Mouse (Mus musculus) intestine, embryonic 14.5 days (tissue): Measurements from ENCODE around the gene Olfr48. TPM values are rescaled to one million over a fixed set of nuclear protein-coding genes. Genes with fewer than 3 reads are reported as not detected.

Experiments
- ATAC-seq: fragments of 200-750 bp; cut with Nextera tagmentation; replicated peaks from 2 replicates; pipeline ENCODE4 v1.8.0; 2017; ENCODE audit warnings: low read depth, moderate number of reproducible peaks, moderate TSS enrichment, moderate library complexity; ENCODE audit not compliant: low FRiP score, low TSS enrichment
- DNase-seq: peaks from one replicate; pipeline ENCODE4 v3.0.0-alpha.2; 2018; ENCODE audit warnings: low spot score
- H3K27ac ChIP-seq: fragments of 300-500 bp; sonication (generic); 2 replicates; pipeline ENCODE4 v1.5.1; 2014; ENCODE audit warnings: low read depth, mild to moderate bottlenecking, control low read depth
- H3K27me3 ChIP-seq: fragments of 300-500 bp; sonication (generic); replicated peaks from 2 replicates; pipeline ENCODE4 v1.6.1; 2014; ENCODE audit warnings: low read length, control low read depth; ENCODE audit not compliant: control insufficient read depth, insufficient read depth
- H3K36me3 ChIP-seq: fragments of 300-500 bp; sonication (generic); 2 replicates; pipeline ENCODE4 v1.6.1; 2014; ENCODE audit warnings: low read length, control low read depth; ENCODE audit not compliant: control insufficient read depth, insufficient read depth
- H3K4me1 ChIP-seq: fragments of 300-500 bp; sonication (generic); replicated peaks from 2 replicates; pipeline ENCODE4 v1.6.1; 2014; ENCODE audit warnings: low read length, control low read depth, mixed read lengths; ENCODE audit not compliant: control insufficient read depth, insufficient read depth
- H3K4me2 ChIP-seq: fragments of 300-500 bp; sonication (generic); 2 replicates; pipeline ENCODE4 v1.6.1; 2014; ENCODE audit warnings: low read length
- H3K4me3 ChIP-seq: fragments of 300-500 bp; sonication (generic); 2 replicates; pipeline ENCODE4 v1.5.1; 2014; ENCODE audit warnings: low read depth, low read length, control low read depth, mixed read lengths
- H3K9ac ChIP-seq: fragments of 300-500 bp; sonication (generic); 2 replicates; pipeline ENCODE4 v1.6.1; 2014; ENCODE audit warnings: mild to moderate bottlenecking, low read length
- H3K9me3 ChIP-seq: fragments of 300-500 bp; sonication (generic); 2 replicates; pipeline ENCODE4 v1.6.1; 2016; ENCODE audit warnings: low read length, control low read depth; ENCODE audit not compliant: control insufficient read depth
- WGBS: fragments of 180-500 bp; shearing (Covaris S2); extraction: QIAGEN DNeasy Blood & Tissue Kit; methylation state at CpG from one replicate; pipeline ENCODE4 v1.1.7; 2014; 5-methylcytosine and 5-hydroxymethylcytosine counted together
- polyA plus RNA-seq: library from polyadenylated mRNA; unstranded; fragments of >200 nt; fragmentation: Nextera tagmentation; extraction: Ambion mirVana; gene quantifications from 2 replicates; pipeline ENCODE4 v1.2.1, GENCODE M21; 2014

Olfr48 gene
- polyA plus RNA-seq = not detected in 2 replicates

DNA sequence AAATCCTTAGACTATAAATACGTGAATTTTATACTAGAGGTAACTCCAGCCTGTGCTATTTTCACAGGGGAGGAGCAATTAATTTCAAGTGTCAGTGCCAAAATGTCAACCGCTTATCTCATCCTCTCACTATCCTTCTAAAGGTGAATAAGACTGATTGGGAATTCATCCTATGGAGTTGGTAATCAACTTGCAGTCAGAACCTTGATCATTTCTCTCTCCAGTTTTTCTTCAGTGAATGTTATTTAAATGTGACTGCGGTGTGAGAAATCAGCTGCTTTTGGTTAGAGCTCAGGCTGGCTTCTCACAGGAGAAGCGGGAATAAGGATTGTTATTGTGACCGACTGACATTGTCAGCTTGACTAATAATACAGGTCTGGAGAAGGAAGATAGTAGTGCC is at the start of gene Olfr48:
TSS of gene Olfr48 (minus strand) at position 101 of the 400 bp plus-strand sequence.
- Histone ChIP-seq H3K9ac (no peak within 1 kb of the TSS), H3K27me3 (no peaks in the 10 kb centered on the region), H3K9me3 (no peaks in the 10 kb centered on the region), H3K4me1 (no peaks in the 10 kb centered on the region), H3K27ac (no peak within 1 kb of the TSS), H3K4me2 (no peak within 1 kb of the TSS), H3K36me3 (no peaks in the 10 kb centered on the region), H3K4me3 (no peak within 1 kb of the TSS)
- DNase-seq = no peak
- no peak for ATAC-seq
- 81% methylated on average over 5 of the region's 5 CpGs for WGBS

DNA sequence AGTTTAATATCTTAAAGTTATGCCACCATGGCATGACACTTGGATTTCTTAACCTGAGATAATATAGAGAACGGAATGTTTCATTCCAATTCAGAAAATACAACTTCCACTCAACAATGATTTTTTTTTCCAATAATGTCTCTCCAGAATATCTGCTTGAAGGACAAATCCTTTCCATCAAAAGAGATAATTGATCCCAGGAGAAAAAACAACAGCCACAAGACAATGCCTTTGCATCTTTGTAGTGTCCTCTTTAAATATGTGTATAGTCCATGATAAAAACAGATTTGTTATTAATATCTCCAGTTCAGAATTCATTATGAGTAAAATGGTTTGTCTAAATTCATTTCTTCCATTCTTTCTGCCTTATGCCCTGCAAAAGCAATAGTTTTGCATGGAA is 30.1 kb upstream of the Olfr48 start, which contains the start of gene Olfr1257:
TSS of gene Olfr1257 (plus strand) at position 301 of the 400 bp plus-strand sequence.
- no peaks in the 10 kb centered on the region for H3K36me3 ChIP-seq
- no peaks in the 10 kb centered on the region for H3K4me1 ChIP-seq
- H3K27me3 ChIP-seq = no peaks in the 10 kb centered on the region
- no peak within 1 kb of the TSS for H3K4me2 ChIP-seq
- H3K9me3 ChIP-seq = no peaks in the 10 kb centered on the region
- no peak within 1 kb of the TSS for H3K27ac ChIP-seq
- ATAC-seq = no peak
- no peak within 1 kb of the TSS for H3K9ac ChIP-seq
- 84% methylated on average over 1 of the region's 1 CpGs for WGBS
- no peak for DNase-seq
- no peak within 1 kb of the TSS for H3K4me3 ChIP-seq

DNA sequence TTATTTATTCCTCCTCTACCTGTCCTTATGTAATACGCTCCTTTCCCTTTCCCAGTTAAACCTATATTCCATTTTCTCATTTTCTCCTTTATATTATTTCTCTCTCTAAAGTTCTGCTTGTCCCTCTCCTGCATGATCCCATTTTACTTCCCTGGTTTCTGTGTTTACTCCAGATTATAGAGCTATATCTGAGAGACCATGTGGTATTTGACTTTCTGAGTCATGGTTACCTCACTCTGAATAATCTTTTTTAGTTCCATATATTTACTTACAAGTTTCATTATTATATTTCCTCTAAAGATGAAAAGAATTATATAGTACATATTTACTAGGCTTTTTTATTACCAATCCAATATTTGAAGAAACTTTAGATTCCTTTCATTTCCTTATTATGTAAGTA is 1.2 kb upstream of the Olfr48 start:
- Histone ChIP-seq H3K4me2 (no peak overlapping the region), H3K27me3 (no peaks in the 10 kb centered on the region), H3K4me3 (no peak overlapping the region), H3K36me3 (no peaks in the 10 kb centered on the region), H3K9me3 (no peaks in the 10 kb centered on the region), H3K9ac (no peak overlapping the region), H3K27ac (no peak overlapping the region), H3K4me1 (no peaks in the 10 kb centered on the region)
- ATAC-seq (no peak), DNase-seq (no peak)
- 88% methylated on average over 1 of the region's 1 CpGs for WGBS

DNA sequence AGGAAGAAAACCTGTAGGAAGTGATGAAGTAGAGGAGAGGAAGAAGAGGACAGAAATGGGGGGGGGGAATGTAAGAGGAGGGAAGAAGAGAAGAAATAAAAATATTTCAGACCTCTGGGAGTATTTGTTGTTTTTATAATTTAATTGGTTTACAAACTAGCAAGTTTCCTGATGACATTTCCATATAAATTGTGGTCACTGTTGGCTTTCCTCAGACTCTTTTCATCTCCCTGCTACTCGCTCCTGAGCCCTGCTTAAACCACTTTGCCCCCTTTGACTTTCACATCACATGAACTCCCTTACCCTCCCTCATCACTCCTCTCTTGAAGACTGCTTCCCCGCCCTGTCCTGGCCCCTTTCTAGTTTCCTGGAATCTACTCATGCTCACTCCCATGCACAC is 6.5 kb downstream of the Olfr48 start, which contains the start of gene Olfr1256:
TSS of gene Olfr1256 (minus strand) at position 101 of the 400 bp plus-strand sequence.
- DNase-seq = no peak
- no peak within 1 kb of the TSS for H3K4me3 ChIP-seq
- no peaks in the 10 kb centered on the region for H3K9me3 ChIP-seq
- ATAC-seq = no peak
- 40% methylated on average over 2 of the region's 2 CpGs for WGBS
- no peaks in the 10 kb centered on the region for H3K4me1 ChIP-seq
- no peak within 1 kb of the TSS for H3K4me2 ChIP-seq
- H3K27ac ChIP-seq = no peak within 1 kb of the TSS
- H3K9ac ChIP-seq = no peak within 1 kb of the TSS
- no peaks in the 10 kb centered on the region for H3K27me3 ChIP-seq
- no peaks in the 10 kb centered on the region for H3K36me3 ChIP-seq

DNA sequence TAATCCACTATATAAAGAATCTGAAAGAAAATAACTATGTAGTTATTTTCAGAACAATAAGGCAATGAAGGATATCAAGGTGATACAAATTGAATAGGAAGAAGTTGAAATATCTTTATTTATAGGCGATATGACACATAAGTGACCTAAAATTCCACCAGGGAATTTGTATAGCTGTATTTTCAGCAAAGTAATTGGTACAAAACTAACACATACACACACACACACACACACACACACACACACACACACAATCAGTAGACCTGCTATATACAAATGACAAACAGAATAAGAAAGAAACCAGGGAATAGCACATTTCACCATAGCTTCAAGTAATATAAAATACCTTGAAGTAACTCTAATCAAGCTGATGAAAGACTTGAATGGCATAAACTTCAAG is 27.8 kb downstream of the Olfr48 start:
- Histone ChIP-seq H3K27ac (no peak overlapping the region), H3K4me2 (no peak overlapping the region), H3K4me3 (no peak overlapping the region), H3K9ac (no peak overlapping the region), H3K4me1 (no peaks in the 10 kb centered on the region), H3K9me3 (no peaks in the 10 kb centered on the region), H3K27me3 (no peaks in the 10 kb centered on the region), H3K36me3 (no peaks in the 10 kb centered on the region)
- ATAC-seq = no peak
- 79% methylated on average over 1 of the region's 1 CpGs for WGBS
- no peak for DNase-seq

DNA sequence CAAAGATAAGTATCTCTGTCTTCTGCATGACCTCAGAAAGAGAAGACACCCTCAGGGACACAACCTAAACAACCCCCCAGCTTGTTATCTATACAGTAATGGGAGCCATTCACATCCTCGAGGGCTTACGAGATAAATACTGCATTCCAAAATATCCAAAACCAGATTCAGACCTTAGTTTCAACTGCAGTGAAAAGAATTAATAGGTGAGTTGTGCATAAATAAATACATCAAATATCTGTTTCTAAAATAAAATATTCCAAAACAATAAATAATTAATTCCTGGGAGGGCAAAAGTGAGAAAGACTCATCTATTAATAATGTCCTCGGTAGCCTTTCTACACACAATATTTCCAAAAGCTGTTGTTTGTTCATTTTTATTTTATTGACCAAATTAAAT is 36.3 kb downstream of the Olfr48 start, which contains the start of gene Olfr1255:
TSS of gene Olfr1255 (plus strand) at position 301 of the 400 bp plus-strand sequence.
- WGBS = 81% methylated on average over 3 of the region's 3 CpGs
- ATAC-seq (no peak), DNase-seq (no peak)
- Histone ChIP-seq H3K4me1 (no peaks in the 10 kb centered on the region), H3K9ac (no peak within 1 kb of the TSS), H3K4me3 (no peak within 1 kb of the TSS), H3K4me2 (no peak within 1 kb of the TSS), H3K27me3 (no peaks in the 10 kb centered on the region), H3K9me3 (no peaks in the 10 kb centered on the region), H3K27ac (no peak within 1 kb of the TSS), H3K36me3 (no peaks in the 10 kb centered on the region)

DNA sequence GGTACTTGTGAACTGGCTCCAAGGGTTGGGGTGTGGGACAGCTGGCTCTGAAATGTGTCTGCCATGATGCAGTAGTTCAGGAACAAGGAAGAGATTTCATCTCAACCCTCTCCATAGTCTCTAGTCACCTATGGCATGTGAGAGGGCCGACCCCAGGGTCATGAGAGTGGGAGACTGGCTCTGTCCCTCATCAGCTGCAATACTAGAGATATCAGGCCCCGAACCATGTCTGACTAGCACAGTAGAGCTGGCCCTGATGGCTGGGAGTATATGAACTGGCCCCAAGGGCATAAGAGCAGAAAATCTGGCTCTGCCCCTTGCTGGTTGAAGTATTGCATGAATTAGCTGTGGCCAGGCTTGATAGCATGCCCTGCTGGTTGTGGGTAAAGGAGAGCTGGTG is 37.3 kb downstream of the Olfr48 start:
- no peaks in the 10 kb centered on the region for H3K9me3 ChIP-seq
- 82% methylated on average over 2 of the region's 2 CpGs for WGBS
- no peaks in the 10 kb centered on the region for H3K4me1 ChIP-seq
- no peaks in the 10 kb centered on the region for H3K36me3 ChIP-seq
- no peaks in the 10 kb centered on the region for H3K27me3 ChIP-seq
- DNase-seq (no peak), ATAC-seq (no peak)
- no peak overlapping the region for H3K4me2 ChIP-seq
- H3K4me3 ChIP-seq = no peak overlapping the region
- no peak overlapping the region for H3K27ac ChIP-seq
- H3K9ac ChIP-seq = no peak overlapping the region

DNA sequence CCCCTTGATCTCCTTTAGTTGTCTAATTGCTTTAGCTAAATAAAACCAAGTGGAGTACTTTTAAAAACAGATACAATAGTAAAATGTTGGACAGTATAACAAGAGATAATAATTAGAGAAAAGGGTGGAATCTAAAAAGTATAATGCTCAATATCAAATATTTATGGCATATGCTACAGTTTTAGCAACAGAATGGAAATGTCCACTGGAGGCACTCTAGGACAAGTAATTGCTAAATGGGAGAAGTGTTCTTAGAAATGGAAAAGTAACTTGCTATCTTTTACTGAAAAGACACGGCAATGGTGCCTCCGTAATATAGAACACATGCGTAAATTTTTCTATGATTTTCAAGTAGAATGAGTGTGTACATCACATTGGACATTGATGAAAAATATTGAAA is 48.4 kb downstream of the Olfr48 start:
- Histone ChIP-seq H3K4me3 (no peak overlapping the region), H3K36me3 (no peaks in the 10 kb centered on the region), H3K9ac (no peak overlapping the region), H3K4me2 (no peak overlapping the region), H3K9me3 (no peaks in the 10 kb centered on the region), H3K27me3 (no peaks in the 10 kb centered on the region), H3K4me1 (no peaks in the 10 kb centered on the region), H3K27ac (no peak overlapping the region)
- WGBS = 92% methylated on average over 3 of the region's 3 CpGs
- ATAC-seq = no peak
- DNase-seq = no peak

DNA sequence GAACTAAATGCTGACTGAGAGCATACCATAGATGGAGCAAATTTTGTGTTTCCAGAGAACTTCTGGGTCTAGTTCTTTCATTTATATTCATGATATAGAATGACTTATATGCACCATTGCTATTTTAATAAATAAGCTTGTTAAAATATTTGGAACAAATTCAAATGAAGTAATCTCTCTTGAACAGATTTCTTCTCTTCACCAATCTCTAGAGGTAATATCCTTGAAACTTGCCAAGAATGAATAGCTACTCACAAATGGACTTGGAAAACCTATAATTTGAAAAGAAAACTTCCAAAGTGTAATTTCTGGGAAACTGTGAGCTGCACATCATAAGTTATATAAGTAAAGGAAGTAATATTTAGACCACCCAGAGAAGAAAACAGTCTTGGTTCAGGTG is 54.5 kb downstream of the Olfr48 start, which contains the start of gene Olfr1254:
TSS of gene Olfr1254 (minus strand) at position 101 of the 400 bp plus-strand sequence.
- Histone ChIP-seq H3K4me2 (no peak within 1 kb of the TSS), H3K4me3 (no peak within 1 kb of the TSS), H3K27me3 (no peaks in the 10 kb centered on the region), H3K4me1 (no peaks in the 10 kb centered on the region), H3K27ac (no peak within 1 kb of the TSS), H3K36me3 (no peaks in the 10 kb centered on the region), H3K9ac (no peak within 1 kb of the TSS), H3K9me3 (no peaks in the 10 kb centered on the region)
- ATAC-seq = no peak
- no peak for DNase-seq
